Mouse (Mus musculus) adrenal gland (tissue): ENCODE data around the gene Gm1123.

ENCODE experiments used
- intact Hi-C: fragments of 180-260 bp; cut with DNase I; formaldehyde crosslinking; loops from one replicate; pipeline ENCODE4 v1.15.1; 2025
- long read RNA-seq, 2 experiments: library from polyadenylated mRNA; unstranded; transcript quantifications; one replicate each; pipeline ENCODE4 v2.0.0; 2020; ENCODE audit warnings: borderline replicate concordance in 1 of 2; ENCODE audit not compliant: insufficient replicate concordance in 1 of 2

Gm1123 gene
- long read RNA-seq, experiment 1: 0 reads
- long read RNA-seq, experiment 2: 0 reads

DNA sequence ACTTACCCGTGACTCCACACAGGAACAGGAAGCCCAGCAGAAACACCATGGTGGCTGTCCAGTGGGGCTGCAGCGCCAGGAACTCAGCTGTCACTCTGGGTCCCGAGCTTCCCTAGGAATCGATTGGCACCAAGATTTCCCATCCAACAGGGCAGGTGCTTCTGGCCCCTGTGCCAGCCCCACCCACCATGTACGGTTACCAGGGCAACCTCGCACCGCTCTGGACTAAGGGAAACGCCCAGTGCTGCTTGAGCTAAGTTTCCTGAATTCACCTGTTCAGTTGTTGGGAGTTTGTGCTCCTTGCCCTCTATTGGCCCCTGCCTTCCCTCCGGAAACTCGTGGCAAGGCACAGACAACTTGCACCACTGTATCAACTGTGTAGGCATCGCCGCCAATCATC, at the start of gene Gm1123:
TSS of gene Gm1123 (minus strand) at position 141 of the 400 bp plus-strand sequence.
- intact Hi-C loops: no loop called here

- intact Hi-C loops: no loop called here
Measured at GRCm38 (mm10) chr9:99081718-99082117, 46.2 kb upstream of the Gm1123 start.

GRCm38 (mm10) chr9:99081308-99081707, 45.8 kb upstream of the Gm1123 start:
- intact Hi-C loops: no loop called here

GRCm38 (mm10) chr9:99080657-99081056, 45.1 kb upstream of the Gm1123 start:
- intact Hi-C loops: no loop called here

DNA sequence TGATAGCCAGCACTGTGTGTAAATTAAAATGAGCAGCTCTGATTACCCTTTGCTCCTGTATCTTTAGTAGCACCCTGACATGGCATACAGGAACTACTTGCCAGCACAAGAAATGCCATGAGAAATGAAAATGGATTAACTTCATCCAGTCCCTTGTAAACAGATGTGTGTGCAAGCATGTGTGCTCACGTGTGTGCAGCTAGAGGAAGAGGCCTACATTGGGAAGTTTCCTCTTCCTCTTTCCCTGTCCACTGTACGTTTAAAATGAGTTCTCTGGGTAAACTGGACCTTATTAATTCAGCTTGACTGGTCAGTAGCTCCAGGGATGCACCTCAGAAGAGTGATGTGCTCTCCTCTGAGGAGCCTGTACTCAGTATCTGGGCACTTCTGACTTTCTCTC, 38.9 kb upstream of the Gm1123 start:
- intact Hi-C loops: no loop called here

GRCm38 (mm10) chr9:99072538-99072937, 37.0 kb upstream of the Gm1123 start:
- intact Hi-C loops: no loop called here

DNA sequence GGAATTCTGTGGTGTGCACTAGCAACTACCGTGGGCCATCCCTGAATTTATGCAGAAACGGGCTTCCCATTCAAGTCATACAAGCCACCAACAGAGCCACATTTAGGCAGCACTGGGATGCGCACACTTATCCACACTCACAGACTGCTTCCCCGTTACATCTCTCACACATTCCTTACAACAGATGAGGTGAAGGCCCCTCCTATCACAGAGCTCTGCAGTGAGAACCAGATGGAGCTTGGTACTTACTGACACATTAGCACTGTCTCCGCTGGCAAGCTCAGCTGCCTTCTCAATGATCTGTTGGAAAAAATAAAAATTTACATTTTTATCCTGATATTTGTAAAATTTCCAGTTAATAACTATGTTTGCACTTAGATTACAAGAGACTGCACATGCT, 29.8 kb upstream of the Gm1123 start:
- intact Hi-C loops: loop anchor here (2.0 kb wide), 1 partner anchor 311 kb away; no protein-coding TSS in a partner anchor

GRCm38 (mm10) chr9:99064216-99064615, 28.7 kb upstream of the Gm1123 start:
- intact Hi-C loops: loop anchor here (2.0 to 5.0 kb wide), 2 partner anchors 313 to 388 kb away; partner anchors contain the start of gene Nme9

DNA sequence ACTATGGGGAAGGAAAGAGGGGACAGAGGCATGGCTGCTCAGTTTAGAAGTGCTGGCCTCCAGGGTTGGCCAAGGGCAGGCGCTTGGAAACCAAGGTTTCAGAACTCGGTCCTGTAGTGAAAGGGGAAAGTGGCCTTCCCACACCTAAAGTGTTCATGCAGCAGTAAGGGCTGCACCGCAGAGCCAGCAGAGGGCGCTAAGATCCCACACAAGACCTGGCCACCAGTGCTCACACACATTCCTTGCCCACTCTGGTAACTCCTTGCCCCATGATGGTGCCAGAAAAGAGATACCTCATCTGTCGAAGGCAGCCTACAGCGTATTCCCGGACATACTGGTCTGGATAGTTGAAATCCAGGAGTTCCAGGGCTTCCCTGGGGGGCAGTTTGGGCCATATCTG, 27.0 kb upstream of the Gm1123 start:
- intact Hi-C loops: loop anchor here (1.0 to 5.0 kb wide), 2 partner anchors 180 to 390 kb away; partner anchors contain the start of gene Nme9

DNA sequence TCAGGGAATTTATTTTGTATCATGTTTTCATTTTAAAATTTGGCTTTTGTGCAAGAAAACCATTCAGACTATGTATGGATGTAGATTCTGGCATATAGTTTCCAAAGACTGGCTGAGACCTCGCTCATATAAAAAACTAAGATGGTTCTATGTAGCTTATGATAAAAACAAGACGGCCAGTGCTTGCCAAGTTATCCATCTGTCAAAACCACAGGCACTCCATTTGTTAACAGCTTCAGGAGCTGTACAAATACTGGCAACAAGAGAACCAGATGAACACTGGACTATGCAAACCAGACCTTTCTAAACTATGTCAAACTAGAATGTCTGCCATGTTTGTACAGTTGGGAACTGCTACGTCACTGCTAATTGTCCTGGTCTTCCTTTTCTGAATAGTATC, 22.2 kb upstream of the Gm1123 start:
- intact Hi-C loops: no loop called here

DNA sequence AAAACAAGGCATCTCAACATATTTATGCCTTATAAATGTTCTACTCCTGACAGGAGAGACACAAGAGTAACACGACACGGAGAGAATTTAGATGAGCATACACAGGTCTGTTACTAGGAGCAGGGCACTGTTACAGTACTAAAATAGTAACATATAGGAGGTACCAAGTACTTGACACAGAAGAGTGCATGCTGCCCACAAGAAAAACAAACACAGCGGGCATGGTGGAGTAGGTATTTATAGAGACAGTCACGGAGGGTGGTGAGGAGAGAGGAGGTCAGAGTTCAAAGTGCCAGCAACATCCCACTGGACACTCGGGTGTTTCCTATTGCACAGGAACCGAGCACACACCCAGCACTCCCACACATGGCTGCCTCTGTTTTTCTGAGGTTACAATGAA, 14.2 kb upstream of the Gm1123 start:
- intact Hi-C loops: no loop called here

- intact Hi-C loops: no loop called here
Measured at GRCm38 (mm10) chr9:99048724-99049250, 13.3 kb upstream of the Gm1123 start.

GRCm38 (mm10) chr9:99044761-99045160, 9.2 kb upstream of the Gm1123 start:
- intact Hi-C loops: no loop called here

DNA sequence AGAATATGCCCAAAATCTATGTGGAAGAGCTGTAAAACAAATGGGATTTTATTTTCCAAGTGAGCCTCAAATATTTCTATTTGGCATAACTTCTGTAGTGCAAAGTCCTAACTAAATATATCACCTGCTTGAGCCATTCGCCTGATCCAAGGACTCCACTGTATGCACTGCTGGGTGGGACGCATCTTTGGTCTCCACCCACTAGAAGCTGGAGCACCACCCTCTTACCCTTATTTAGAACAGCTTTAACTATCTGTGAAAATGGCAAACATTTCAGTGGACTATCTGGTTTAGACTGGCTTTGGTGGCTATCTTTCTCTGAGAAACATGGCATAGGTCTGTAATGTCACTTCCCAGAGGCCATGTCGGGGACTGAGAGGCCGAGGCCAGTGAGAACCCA, 7.1 kb upstream of the Gm1123 start:
- intact Hi-C loops: no loop called here

DNA sequence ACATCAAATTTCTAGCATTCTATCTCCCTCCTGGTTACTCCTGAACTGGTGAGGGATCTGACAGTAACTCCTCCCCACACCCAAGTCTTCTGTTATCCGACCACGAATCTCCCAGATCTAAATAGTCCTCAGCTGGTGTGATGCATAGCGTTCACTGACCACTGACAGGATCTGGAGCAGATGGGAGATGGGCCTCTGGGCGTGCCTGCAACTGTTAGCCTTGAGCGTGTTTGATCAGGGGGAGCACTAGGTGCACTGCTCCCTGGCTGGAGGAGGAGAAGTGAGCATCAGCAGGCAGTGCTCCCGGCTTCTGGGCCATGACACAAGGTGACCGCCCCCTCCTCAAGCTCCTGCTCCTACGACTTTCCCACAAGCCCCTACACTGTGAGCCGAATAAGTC, 6.5 kb upstream of the Gm1123 start:
- intact Hi-C loops: no loop called here

DNA sequence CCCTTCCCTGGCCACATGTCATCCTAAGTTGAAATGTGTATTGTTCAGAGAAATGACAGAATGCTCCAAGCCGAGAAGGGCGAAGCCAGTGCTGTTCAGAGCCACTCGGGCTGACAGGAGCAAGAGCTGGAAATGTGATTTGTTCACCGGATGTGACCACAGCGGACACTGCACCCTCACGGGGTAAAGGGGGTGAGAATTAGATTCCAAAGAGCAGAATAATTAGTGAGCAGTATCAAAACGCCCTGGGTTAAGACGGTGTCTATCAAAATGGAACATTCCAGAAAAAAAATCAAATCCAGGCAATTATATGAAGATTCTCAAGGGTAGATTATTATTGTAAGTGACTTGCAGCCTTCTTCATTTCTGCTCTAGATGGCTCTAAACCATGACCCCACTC, 1.4 kb downstream of the Gm1123 start:
- intact Hi-C loops: no loop called here

- intact Hi-C loops: no loop called here
Measured at GRCm38 (mm10) chr9:99032031-99032430, 3.5 kb downstream of the Gm1123 start.

DNA sequence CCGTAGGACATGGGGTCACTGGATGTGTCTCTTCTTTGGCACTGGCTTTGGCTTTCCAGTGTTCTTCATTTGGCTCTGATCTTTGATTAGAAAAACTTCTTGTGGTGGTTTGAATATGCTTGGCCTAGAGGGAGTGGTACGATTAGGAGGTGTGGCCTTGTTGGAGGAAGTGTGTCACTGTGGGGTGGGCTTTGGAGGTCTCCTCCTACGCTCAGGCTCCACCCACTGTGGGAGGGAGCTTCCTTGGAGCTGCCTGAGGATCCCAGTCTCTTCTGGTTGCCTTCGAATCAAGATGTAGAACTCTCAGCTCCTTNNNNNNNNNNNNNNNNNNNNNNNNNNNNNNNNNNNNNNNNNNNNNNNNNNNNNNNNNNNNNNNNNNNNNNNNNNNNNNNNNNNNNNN, 13.8 kb downstream of the Gm1123 start:
- intact Hi-C loops: no loop called here

GRCm38 (mm10) chr9:99021166-99021565, 14.3 kb downstream of the Gm1123 start:
- intact Hi-C loops: no loop called here

DNA sequence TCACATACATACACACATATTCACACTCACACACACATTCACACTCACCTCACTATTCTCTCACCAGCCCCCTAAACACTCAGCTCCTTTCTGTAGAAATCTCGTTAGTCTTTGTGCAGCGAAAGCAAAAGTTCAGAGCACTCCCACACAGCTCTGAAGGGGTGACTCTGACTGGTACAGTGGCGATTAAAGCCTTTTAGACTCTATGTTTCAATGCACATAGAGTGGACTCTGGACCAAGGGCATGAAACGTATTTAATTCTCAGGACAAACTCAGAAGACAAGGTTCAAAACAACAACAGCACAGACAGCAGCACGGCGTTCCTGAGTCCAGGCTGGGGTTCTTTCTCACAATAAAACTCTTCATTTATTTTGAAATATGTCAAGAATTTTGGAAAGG, 17.8 kb downstream of the Gm1123 start:
- intact Hi-C loops: no loop called here

- intact Hi-C loops: no loop called here
Measured at GRCm38 (mm10) chr9:99016759-99017158, 18.8 kb downstream of the Gm1123 start.

DNA sequence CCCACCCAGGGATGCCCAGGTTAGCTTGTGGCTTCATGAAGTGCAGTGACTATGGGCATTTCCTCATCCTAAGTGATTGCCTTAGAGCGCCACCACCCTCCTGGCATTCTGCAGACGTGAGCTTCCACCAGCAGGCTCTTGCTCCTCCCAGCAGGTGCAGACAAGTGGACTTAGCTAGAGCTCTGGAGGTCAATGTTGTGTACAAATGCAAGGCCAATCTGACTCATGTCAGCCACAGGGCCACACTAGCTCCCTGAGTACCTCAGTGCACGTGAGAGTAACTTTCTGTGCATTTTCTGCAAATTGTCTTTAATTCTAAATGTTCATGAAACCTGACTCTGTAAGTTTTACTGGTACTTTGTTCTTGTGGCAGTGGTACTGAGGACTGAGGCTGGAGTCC, 19.2 kb downstream of the Gm1123 start:
- intact Hi-C loops: no loop called here

- intact Hi-C loops: no loop called here
Measured at GRCm38 (mm10) chr9:99009898-99010199, 25.7 kb downstream of the Gm1123 start.
